ENCODE assay signal across 7 mouse cellular contexts in genomic region chr3:28558328-28558871, GRCm38 (mm10).
DNase-seq lines count a peak whose midpoint lies in the region; ATAC-seq lines count a peak whose summit lies in the region.

No protein-coding gene starts in this region.

- H3K4me2 ChIP-seq in midbrain, embryonic 13.5 days (replicated peaks) = no peak overlapping the region
- no peak overlapping the region for H3K4me2 ChIP-seq in midbrain, embryonic 11.5 days
- no peak overlapping the region for H3K4me2 ChIP-seq in embryonic facial prominence, embryonic 15.5 days (replicated peaks)
- H3K4me2 ChIP-seq in neural tube, embryonic 13.5 days = no peak overlapping the region

- peak; percentile 76 for ATAC-seq in midbrain, embryonic 13.5 days
- ATAC-seq in midbrain, embryonic 11.5 days (ENCODE audit: low FRiP score) = no peak
- peak; percentile 63 for ATAC-seq in embryonic facial prominence, embryonic 15.5 days (ENCODE audit: insufficient number of reproducible peaks, low FRiP score, low TSS enrichment, low read depth)
- peak; percentile 76 for ATAC-seq in neural tube, embryonic 13.5 days (ENCODE audit: low read depth)

- H3K36me3 ChIP-seq in midbrain, embryonic 13.5 days = peaks cover 36% of the 10 kb centered on the region
- no peaks in the 10 kb centered on the region for H3K36me3 ChIP-seq in midbrain, embryonic 11.5 days (ENCODE audit: control insufficient read depth, insufficient read depth, low read length)
- no peaks in the 10 kb centered on the region for H3K36me3 ChIP-seq in embryonic facial prominence, embryonic 15.5 days
- H3K36me3 ChIP-seq in neural tube, embryonic 13.5 days = peaks cover 28% of the 10 kb centered on the region

- peaks cover 17% of the 10 kb centered on the region for H3K4me1 ChIP-seq in midbrain, embryonic 13.5 days (replicated peaks)
- H3K4me1 ChIP-seq in midbrain, embryonic 11.5 days (ENCODE audit: control insufficient read depth, insufficient read depth, low read length) = no peaks in the 10 kb centered on the region
- H3K4me1 ChIP-seq in embryonic facial prominence, embryonic 15.5 days = peaks cover 27% of the 10 kb centered on the region
- peaks cover 24% of the 10 kb centered on the region for H3K4me1 ChIP-seq in neural tube, embryonic 13.5 days (replicated peaks)

- no peaks in the 10 kb centered on the region for H3K9me3 ChIP-seq in midbrain, embryonic 13.5 days
- H3K9me3 ChIP-seq in midbrain, embryonic 11.5 days (ENCODE audit: control insufficient read depth, low read length) = no peaks in the 10 kb centered on the region
- no peaks in the 10 kb centered on the region for H3K9me3 ChIP-seq in embryonic facial prominence, embryonic 15.5 days (replicated peaks)
- no peaks in the 10 kb centered on the region for H3K9me3 ChIP-seq in neural tube, embryonic 13.5 days

- no peak for DNase-seq in midbrain, embryonic 11.5 days (ENCODE audit: low spot score, missing footprints)
- peak; percentile 69 to 76 for DNase-seq in layer of hippocampus, postnatal 14 days (ENCODE audit: low spot score in 2 of 2)
- DNase-seq in B cell, adult 2 months = no peak
- no peak for DNase-seq in ovary, adult 18-20 months (ENCODE audit: low spot score)

- no peak overlapping the region for H3K9ac ChIP-seq in midbrain, embryonic 13.5 days (replicated peaks)
- H3K9ac ChIP-seq in midbrain, embryonic 11.5 days (ENCODE audit: low read length) = no peak overlapping the region
- H3K9ac ChIP-seq in embryonic facial prominence, embryonic 15.5 days = no peak overlapping the region
- no peak overlapping the region for H3K9ac ChIP-seq in neural tube, embryonic 13.5 days

- H3K27ac ChIP-seq in midbrain, embryonic 13.5 days = peak overlapping the region; percentile 27
- H3K27ac ChIP-seq in midbrain, embryonic 11.5 days (ENCODE audit: low read depth, low read length) = no peak overlapping the region
- H3K27ac ChIP-seq in embryonic facial prominence, embryonic 15.5 days (replicated peaks) = no peak overlapping the region
- peak overlapping the region; percentile 20 for H3K27ac ChIP-seq in neural tube, embryonic 13.5 days (replicated peaks)

- H3K27me3 ChIP-seq in midbrain, embryonic 13.5 days = no peaks in the 10 kb centered on the region
- no peaks in the 10 kb centered on the region for H3K27me3 ChIP-seq in midbrain, embryonic 11.5 days (ENCODE audit: control insufficient read depth, insufficient read depth, low read length)
- H3K27me3 ChIP-seq in embryonic facial prominence, embryonic 15.5 days = no peaks in the 10 kb centered on the region
- no peaks in the 10 kb centered on the region for H3K27me3 ChIP-seq in neural tube, embryonic 13.5 days

- WGBS in midbrain, embryonic 13.5 days = 66% methylated on average over 4 of the region's 4 CpGs
- WGBS in midbrain, embryonic 11.5 days = 72% methylated on average over 4 of the region's 4 CpGs
- 32% methylated on average over 4 of the region's 4 CpGs for WGBS in embryonic facial prominence, embryonic 15.5 days
- WGBS in neural tube, embryonic 13.5 days = 61% methylated on average over 4 of the region's 4 CpGs

- no peak overlapping the region for H3K4me3 ChIP-seq in midbrain, embryonic 13.5 days (replicated peaks)
- no peak overlapping the region for H3K4me3 ChIP-seq in midbrain, embryonic 11.5 days (ENCODE audit: low read depth, low read length)
- no peak overlapping the region for H3K4me3 ChIP-seq in embryonic facial prominence, embryonic 15.5 days (replicated peaks)
- H3K4me3 ChIP-seq in neural tube, embryonic 13.5 days = no peak overlapping the region

Comparison
In these comparisons a context has a peak if more than half of its experiments do, and no peak if none do; other contexts are left out.
1. H3K27ac ChIP-seq: peak in midbrain, embryonic 13.5 days (single experiment) and neural tube, embryonic 13.5 days (single experiment); none in midbrain, embryonic 11.5 days (single experiment) and embryonic facial prominence, embryonic 15.5 days (single experiment).
2. DNase-seq: peak in layer of hippocampus, postnatal 14 days (2 of 2); none in midbrain, embryonic 11.5 days (single experiment), B cell, adult 2 months (0 of 2) and ovary, adult 18-20 months (single experiment).